Mouse (Mus musculus) cerebellum, adult 8-10 months (tissue): ENCODE measurements around the gene Pkp4.

Experiments used
- DNase-seq: peaks from one replicate; pipeline ENCODE4 v3.0.0; 2022

Pkp4 gene

DNA sequence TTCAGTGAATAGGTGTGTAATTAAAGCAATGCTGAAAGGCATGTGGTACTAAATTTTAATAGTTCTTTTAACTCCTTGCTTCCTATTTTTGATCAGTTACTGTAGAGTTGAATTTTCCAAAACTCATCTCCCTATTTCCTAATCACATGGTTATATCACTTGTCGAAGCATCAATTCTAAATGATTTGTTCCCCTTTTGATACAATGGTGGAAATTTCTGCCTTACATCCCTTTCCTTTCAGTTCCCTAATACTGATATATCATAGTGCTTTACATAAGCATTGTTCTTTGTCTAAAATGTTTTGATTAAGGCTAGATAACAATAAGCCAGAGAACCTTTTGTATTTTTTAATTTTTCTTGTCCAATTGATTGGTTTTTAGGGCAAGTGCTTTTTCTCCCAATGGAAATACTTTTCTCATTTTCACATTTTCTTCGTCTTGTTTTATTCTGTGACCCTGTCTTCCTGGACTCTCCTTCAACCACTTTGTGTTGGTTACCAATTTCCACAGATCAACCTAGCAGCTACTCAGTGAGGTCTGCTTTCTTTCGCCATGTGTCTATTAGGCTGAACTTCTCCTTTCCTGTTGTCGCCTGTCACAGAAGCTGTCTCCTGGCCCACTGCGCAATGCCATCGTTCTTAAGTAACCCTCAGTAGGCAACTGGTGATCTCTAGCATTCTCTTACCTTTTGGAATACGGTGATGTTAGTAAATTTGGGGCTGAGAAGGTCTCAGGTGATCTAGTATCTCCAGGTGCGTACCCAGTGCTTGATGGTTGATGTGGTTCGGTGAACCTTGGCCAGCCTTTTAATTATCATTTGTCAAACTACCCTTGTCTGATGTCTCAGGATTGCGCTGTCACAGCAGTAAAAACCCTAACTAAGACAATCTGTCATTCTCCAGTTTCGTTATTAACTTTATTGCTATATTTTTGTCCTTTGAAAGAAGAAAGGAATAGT, 23.7 kb downstream of the Pkp4 start:
- no peak for DNase-seq

DNA sequence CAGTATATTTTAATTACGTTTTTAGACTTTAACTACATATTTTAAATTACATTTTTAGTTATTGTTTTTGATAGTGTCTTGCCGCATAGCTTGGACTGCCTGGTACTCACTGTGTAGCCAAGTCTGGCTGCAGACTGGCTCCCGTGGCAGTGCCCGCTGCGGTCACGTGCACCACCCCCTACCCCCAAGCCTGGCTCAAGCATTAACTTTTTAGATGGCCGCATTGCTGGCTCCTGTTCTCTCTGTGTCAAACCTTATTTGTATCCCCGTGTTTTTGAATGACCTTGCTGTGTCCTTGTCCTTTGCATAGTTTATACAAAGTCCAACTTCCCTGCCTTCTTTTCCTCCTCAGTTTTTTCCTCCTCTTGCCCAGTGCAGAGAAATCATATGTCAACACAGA, 25.5 kb downstream of the Pkp4 start:
- no peak for DNase-seq

DNA sequence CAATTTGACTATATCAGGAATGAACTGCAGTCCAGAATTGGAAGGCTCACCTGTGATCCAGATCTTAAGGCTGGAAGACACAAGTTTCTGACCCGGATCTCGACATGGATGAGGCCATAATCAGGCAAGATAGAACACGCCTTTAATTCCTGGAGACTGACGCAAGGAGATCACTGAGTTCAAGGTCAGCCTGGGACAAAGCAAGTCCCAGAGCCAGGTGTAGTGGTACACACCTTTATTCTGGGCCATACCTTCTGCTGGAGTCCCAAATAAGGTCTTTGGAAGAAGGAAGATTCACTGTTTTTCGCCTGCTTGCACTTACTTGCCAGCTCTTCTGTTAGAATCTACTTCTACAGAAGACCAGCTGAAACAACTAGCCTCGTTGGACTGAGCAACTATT, 26.3 kb downstream of the Pkp4 start:
- no peak for DNase-seq

DNA sequence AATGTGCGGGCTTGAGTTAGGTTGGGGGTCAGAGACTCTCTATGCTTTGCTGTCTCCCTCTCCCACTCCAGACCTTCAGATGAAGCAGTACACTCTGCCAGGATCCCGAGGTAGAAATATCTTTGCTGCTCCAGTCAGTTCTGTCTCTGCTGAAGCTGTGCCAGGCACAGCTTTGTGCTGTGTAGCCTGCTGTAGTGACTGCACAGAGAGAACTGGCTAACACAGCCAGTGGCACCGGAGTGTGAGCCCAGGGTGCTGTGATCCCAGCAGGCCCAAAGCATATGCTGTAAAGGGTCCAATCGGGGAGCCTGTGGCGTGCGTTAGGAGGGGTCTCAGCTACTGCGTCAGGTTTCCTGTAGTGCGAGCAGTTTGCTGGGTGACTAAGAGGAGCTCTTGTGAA, 27.7 kb downstream of the Pkp4 start:
- peak; percentile 57 for DNase-seq

DNA sequence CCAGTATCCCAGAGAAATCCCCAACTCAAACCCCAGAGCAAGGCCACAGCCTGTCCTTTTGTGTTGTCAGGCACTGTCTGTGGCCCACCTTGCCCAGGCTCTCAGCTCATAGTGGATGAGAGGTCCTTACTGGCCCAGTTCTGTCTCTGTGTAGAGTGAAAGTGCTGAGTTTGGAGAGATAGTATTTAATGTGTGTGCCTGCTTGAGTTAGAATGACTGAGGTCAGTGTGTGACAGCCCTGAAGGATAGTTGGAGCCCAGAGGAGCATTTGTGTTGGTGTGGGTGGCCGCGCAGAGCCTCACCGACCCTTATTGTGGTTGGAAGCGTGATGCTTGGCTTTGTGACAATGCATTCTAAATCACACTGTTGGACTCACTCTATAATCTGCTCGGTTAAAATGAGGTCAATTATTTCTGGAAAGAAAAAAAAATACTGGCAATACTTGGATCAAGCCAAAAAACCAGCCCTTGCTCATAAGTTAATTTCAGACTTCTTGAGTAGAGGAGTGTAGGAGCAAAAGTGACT, 29.1 kb downstream of the Pkp4 start:
- no peak for DNase-seq

DNA sequence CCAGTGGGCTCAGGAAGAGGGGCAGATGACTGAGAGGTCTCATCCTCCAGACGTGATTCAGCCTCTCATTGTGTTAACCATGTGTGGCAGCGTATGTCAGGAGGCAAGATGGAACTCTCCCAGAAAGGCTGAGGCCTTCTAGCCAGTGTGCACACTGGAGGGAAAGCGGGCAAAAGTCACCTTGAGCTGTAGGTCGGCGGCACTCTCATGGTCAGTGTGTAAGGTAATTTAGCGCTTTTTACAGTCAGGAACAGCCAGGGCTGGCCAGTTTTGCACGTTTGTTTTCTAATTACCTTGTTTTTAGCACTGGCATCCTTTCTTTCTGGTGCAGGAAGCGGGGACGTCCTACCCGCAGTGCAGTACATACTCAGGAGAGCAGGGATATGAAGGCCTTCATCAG, 29.5 kb downstream of the Pkp4 start:
- DNase-seq = no peak

DNA sequence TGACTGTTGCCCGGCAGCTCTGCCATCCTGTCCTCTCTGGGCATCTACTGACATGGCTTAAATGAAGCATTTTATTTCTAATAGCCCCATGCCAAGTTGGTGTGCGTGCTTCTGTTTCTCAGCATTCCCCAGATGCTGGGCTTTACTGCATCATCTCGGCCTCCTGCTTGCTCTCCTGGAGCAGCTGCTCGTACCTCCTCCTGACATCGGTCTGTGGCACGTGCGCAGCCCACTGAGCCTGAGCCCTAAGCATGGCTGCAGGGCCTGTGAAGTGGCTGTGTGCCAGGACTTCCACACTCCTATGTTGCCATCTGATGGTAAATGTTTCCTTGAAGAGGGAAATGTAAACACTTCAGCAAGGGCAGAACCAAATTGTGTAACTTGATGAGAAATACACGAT, 30.8 kb downstream of the Pkp4 start:
- no peak for DNase-seq

DNA sequence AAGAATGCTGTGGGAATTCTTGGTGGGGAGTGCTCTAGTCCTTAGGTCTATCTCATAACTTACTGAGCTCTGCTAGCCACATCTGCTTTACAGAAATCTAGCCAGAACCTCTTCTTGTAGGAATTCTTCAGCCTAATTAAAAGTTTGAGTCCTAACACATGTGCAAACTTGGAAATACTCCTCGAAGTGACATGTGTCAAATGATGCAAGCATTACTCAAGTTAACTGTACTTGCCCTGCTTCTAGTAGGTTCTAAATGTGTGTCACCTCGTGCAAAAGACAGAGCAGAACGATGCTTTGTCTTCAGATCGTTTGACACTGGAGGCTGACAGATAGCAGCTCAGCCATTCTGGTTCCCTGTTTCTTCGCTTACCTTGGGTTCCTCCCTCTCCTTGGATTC, 32.5 kb downstream of the Pkp4 start:
- DNase-seq = no peak

DNA sequence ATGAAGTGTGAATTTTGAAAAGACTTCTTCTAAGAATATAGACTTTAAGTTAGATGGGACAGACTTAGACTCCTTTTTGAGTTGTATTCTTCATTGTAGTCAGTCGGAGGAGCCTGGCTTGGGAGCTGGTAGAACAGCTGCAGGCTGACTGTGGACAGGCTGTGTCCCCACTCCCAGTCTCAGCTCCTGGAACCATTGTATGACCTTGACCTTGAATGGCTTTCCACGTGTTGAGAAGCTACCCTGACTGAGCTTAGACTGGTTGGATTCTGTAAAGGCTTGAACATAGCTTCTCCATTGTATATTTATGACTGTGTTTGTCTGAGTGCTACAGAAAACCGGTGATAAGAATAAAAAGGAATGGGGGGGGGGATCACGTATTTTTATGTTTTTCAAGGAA, 36.5 kb downstream of the Pkp4 start:
- DNase-seq = no peak

DNA sequence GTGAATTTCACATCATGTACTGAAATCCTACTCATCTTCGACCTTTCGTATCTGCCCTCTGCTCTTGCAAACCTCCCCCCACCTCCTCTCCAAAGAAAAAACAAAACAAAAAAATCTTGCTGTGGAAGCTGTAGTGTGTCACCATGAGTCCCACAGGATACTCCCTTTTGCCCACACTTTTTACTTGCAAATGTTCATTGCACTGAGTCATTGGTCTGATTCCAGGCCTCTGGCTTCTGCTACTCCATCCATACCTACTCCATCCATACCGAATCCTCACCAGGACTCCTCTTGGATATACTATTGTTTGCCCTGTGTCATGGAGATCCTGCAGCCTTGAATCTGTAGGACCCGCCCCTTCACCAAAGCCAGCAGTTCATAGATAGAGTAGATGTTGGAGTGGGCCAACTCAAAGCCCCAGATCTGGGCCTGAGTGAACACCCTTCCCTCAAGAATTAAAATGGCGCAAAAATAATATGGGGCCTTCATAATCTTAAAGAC, 38.9 kb downstream of the Pkp4 start:
- DNase-seq = no peak

DNA sequence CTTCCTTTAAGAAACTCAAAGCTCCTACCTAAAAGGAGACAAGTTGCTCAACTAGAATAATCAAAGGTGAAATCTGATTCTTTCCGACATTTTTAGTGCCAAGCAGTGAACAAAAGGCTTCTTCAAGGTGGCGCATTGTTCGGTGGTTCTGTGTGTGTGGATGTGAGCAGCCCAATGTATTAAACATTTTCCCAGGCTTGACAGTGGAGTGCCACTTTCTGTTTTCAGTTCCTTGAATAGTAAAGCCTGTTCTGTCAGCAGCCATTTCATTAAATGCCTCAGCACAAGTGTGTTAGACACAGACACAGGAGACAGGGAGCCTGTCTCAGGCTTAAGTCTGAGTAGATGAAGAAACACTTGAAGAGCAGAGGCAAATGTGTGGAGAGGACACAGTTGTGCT, 39.9 kb downstream of the Pkp4 start:
- DNase-seq = no peak

DNA sequence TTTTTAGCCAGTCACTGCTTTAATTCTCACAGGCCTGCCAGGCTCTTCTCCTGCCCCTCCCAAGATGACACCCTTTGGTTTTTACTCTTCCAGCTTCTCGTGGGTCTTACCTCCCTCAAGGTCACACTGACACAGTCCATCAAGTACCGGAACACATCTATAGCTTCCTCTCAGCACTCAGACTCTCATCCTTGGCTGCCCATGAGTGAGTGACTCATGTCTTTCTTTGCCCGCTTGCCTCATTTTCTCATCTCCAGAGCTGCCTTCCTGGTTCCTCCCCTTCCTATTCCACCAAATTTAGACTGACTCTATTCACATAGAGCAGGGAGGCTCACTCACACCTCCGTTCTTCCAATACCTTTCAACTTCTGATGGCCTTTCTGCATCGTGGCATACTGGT, 42.3 kb downstream of the Pkp4 start:
- no peak for DNase-seq

DNA sequence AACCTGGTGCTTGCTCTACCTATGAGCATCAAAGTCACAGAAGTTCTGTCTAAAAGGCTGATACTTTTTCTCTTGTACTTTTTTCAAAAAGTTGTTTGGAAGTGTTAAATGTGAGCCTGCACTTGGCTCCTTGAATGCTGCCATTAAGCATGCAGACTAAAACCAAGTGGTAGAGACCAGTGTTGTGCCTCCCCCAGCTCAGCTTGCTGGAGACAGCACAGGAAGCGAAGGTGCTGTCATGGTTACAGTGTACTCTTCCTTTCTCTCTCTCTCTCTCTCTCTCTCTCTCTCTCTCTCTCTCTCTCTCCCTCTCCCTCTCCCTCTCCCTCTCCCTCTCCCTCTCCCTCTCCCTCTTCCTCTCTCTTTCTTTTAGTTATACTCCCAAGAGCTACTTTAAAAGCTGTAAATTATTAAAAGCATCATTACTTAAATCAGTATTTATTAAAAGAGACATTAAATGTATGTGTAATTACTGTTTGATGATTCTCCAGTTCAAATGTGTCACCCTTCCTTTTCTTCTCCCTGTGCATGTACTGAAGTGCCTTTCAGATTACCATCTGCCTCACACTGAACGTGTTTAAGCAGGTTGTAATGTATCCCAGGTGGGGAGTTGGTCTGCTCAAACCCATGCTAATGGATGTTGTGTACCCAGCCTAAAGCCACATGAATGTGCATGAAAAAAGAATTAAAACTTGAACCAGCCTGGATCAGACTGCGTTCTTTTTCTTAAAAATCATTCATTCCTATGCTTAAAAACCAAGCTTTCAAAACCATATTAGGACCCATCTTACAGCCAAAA, 43.2 kb downstream of the Pkp4 start:
- DNase-seq = no peak

DNA sequence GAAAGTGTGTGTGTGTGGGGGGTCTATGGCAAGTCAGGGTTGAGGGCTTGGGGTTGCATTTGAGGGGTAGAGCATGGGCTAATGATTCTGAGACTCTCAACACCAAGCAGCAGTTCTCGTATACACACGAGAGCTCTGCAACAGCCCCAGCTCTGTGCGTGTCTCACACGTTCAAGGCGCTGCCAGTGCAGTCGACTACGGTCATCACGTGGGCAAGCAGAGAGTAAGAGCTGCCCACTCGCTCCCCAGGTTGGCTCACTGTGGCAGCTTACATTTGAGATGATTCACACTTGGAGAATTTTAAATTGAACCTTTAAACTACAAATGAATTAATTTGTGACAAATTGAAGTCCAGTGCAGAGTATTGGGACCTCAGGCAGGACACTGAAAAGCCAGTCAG, 44.4 kb downstream of the Pkp4 start:
- DNase-seq = no peak

DNA sequence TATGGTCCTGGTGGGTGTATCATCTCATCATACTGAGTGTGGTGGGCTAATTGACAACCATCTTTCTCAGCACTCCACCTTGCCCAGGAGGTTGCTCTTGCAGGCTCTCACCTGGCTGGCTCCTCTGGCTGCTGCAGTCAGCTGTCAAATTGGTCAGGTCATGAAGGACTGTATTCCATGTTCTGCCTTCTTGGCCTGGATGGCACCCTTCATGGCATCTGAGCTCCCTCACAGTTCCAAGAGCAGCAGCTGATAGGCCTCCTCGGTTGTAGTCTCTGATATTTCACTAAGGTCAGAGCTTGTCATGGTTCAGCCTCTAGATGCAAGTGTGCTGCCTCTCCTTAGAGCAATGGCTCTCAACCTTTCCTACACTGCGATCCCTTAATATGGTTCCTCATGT, 45.5 kb downstream of the Pkp4 start:
- no peak for DNase-seq

DNA sequence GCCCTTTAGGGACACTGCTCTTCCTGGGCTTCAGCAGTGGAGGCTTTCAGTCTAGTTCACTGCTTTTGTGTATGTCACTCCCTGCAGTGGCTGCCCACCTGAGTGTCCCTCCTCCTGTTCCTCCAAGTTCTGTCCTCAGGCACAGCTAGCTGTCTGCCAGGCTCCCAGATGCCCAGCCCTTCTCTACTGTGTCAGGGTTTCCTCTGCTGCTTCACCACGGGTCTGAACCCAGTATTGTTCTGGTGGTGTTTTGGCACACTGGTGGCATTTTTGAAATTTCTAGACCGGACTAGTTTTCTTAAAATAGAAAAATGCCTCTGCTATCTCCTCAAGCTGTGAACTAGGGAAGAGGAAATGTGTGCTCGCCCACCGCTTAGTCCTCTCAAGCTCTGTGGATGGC, 46.6 kb downstream of the Pkp4 start:
- no peak for DNase-seq

DNA sequence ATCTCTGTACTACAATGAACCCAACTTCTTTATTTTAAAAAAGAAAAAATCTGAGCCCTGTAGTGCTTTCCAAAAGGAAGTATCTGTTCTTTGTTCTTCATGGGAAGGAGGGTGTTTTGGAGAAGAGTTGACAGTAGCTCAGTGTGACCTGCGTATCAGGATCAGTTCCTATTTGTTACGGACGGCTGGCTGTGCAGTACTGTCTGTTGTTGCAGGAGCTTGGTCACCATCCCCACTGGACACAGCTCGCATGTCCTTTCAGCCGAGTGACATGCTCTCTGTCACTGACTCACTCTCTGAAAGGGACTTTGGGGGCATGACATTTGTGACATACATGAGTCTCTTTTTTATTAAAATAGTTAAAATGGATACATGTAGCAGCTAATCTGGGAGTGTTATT, 47.1 kb downstream of the Pkp4 start:
- no peak for DNase-seq

DNA sequence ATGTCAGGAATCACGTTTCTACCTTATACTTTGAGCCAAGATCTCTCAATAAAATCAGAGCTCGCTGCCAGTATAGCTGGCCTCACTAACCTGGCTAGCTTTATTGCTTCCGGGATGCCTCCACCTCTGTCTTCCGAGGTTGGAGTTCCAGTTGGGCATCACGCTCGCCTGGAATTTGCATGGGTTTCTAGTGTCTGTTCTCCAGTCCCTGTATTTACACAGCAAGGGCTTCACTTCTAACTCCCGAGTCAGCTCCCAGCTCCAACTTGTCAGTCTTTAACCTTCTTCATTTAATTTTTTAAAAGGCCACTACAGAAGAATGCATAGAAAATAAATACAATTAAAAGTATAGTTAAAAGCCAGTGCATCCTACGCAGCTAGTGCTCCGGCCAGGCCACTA, 47.6 kb downstream of the Pkp4 start:
- no peak for DNase-seq

DNA sequence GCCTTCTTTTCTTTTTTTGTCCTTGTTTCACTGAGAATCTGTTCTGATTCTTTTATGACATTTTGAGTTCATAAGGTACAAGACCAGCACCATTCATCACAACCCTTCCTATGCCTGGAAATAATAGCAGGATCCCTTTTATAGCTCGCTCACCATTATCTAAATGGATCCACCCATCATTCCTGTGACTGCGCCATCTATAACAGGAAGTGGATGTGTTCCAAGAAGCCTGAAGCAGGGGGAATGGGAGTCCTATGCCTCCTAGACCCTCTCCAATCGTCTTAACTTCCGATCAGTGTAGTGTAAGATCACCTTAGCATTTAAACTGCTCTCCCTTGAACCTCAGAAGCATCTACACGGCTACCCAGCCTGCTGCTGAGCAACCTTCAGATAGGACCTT, 50.4 kb downstream of the Pkp4 start:
- DNase-seq = no peak

DNA sequence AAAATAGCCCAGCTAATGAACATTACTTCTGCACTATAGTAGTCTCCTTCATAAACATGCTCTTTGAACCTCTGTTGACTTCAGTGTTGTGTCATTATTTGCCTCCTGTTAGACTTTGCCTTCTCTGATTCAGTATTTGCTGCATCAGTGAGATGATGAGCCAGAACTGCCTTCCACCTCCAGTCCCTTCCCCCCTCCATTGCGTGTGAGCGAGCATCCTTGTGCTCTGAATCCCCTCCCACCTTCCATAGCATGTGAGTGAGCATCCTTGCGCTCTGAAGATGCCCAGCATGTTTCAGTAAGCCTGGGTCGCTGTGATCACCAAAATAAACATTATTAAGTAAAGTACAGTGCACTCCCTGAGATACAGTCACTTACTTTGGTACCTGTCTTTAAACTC, 51.8 kb downstream of the Pkp4 start:
- DNase-seq = no peak

DNA sequence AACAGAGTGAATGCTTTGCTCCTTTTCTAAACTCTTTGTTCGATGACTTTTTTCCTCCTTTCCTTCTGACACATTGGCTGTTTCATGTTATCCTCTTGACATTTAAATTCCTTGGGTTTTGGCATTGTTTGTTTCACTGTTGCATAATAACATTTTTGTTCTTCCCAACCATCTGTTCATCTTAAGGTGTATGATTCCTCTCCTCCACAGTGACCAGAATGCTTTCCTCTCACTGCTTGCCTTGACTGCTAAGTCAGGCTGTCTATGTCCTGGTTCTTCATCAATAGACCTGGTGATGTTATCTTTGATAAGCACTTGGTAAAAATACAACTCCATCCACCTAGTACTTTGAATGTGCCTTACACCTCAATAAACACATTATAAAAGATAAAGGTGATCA, 52.2 kb downstream of the Pkp4 start:
- DNase-seq = no peak

DNA sequence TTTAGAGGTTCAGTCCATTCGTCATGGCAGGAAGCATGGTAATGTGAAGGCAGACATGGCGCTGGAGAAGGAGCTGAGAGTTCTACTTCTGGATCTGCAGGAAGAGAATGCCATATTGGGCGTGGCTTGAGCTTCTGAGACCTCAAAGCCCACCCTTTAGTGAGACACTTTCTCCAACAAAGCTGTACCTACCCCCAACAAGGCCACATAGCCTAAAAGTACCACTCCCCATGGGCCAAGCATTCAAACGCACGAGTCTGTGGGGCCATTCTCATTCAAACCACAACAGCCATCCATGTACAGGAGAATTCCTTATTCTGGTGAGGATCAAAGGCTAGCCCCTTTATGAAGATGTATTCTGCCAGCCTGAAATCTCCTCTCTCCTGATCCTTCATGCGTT, 57.3 kb downstream of the Pkp4 start:
- DNase-seq = no peak

DNA sequence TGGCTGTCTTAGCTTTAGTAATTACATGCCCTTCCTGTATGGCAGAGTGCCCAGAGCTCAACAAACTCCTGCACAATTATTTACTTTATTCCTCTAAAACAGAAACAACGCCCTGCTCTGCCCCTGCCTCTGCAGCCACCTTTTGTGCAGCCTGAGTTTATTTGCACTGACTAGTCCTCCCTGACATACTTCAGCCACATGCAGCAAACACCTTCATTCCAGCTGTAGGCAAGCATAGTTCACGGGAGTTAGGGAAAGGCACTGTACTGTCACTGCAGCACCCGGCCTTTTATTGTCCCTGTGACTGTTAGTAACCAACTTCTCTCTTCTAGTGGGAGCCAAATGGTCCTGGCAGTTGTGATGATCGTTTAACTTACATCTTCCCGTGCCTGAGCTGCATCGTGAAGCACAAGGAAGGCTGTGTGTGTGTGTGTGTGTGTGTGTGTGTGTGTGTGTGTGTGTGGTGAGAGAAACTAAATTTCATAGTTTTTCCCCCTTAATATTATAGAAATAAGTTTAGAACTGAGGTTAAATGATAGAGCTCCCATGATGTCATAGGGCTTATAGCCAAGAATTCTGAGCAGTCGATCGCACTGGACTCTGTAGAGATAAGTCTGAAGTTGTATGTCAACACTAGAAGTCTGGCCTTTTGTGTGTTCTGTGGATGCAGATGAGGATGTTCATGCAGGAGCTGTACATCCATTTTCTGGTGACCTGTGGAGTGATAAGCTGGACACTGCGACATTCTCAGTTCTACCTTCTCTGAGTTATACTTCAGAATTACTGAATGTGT, 59.5 kb downstream of the Pkp4 start:
- no peak for DNase-seq
